Mouse (Mus musculus) intestine, embryonic 14.5 days (tissue): Measurements from ENCODE around the gene Lhx6. TPM values are rescaled to one million over a fixed set of nuclear protein-coding genes. Genes with fewer than 3 reads are reported as not detected.

ENCODE experiments used
- ATAC-seq: fragments of 200-750 bp; cut with Nextera tagmentation; replicated peaks from 2 replicates; pipeline ENCODE4 v1.8.0; 2017; ENCODE audit warnings: low read depth, moderate number of reproducible peaks, moderate TSS enrichment, moderate library complexity; ENCODE audit not compliant: low FRiP score, low TSS enrichment
- DNase-seq: peaks from one replicate; pipeline ENCODE4 v3.0.0-alpha.2; 2018; ENCODE audit warnings: low spot score
- H3K27ac ChIP-seq: fragments of 300-500 bp; sonication (generic); 2 replicates; pipeline ENCODE4 v1.5.1; 2014; ENCODE audit warnings: low read depth, mild to moderate bottlenecking, control low read depth
- H3K27me3 ChIP-seq: fragments of 300-500 bp; sonication (generic); replicated peaks from 2 replicates; pipeline ENCODE4 v1.6.1; 2014; ENCODE audit warnings: low read length, control low read depth; ENCODE audit not compliant: control insufficient read depth, insufficient read depth
- H3K36me3 ChIP-seq: fragments of 300-500 bp; sonication (generic); 2 replicates; pipeline ENCODE4 v1.6.1; 2014; ENCODE audit warnings: low read length, control low read depth; ENCODE audit not compliant: control insufficient read depth, insufficient read depth
- H3K4me1 ChIP-seq: fragments of 300-500 bp; sonication (generic); replicated peaks from 2 replicates; pipeline ENCODE4 v1.6.1; 2014; ENCODE audit warnings: low read length, control low read depth, mixed read lengths; ENCODE audit not compliant: control insufficient read depth, insufficient read depth
- H3K4me2 ChIP-seq: fragments of 300-500 bp; sonication (generic); 2 replicates; pipeline ENCODE4 v1.6.1; 2014; ENCODE audit warnings: low read length
- H3K4me3 ChIP-seq: fragments of 300-500 bp; sonication (generic); 2 replicates; pipeline ENCODE4 v1.5.1; 2014; ENCODE audit warnings: low read depth, low read length, control low read depth, mixed read lengths
- H3K9ac ChIP-seq: fragments of 300-500 bp; sonication (generic); 2 replicates; pipeline ENCODE4 v1.6.1; 2014; ENCODE audit warnings: mild to moderate bottlenecking, low read length
- H3K9me3 ChIP-seq: fragments of 300-500 bp; sonication (generic); 2 replicates; pipeline ENCODE4 v1.6.1; 2016; ENCODE audit warnings: low read length, control low read depth; ENCODE audit not compliant: control insufficient read depth
- WGBS: fragments of 180-500 bp; shearing (Covaris S2); extraction: QIAGEN DNeasy Blood & Tissue Kit; methylation state at CpG from one replicate; pipeline ENCODE4 v1.1.7; 2014; 5-methylcytosine and 5-hydroxymethylcytosine counted together
- polyA plus RNA-seq: library from polyadenylated mRNA; unstranded; fragments of >200 nt; fragmentation: Nextera tagmentation; extraction: Ambion mirVana; gene quantifications from 2 replicates; pipeline ENCODE4 v1.2.1, GENCODE M21; 2014

Lhx6 gene
- polyA plus RNA-seq, 1 experiment from 2014 or later: 2.0 TPM

- ATAC-seq: no peak
These were observed 43.8 kb downstream of the Lhx6 start for GRCm38 (mm10) chr2:36061409-36061808.

GRCm38 (mm10) chr2:36056248-36056647, 49.0 kb downstream of the Lhx6 start:
- no peak overlapping the region for H3K9ac ChIP-seq
- H3K36me3 ChIP-seq: no peaks in the 10 kb centered on the region
- no peak overlapping the region for H3K4me3 ChIP-seq
- WGBS: 39% methylated on average over 3 of the region's 3 CpGs
- H3K4me1 ChIP-seq: no peaks in the 10 kb centered on the region
- H3K4me2 ChIP-seq: no peak overlapping the region
- no peaks in the 10 kb centered on the region for H3K27me3 ChIP-seq
- DNase-seq (no peak), ATAC-seq (no peak)
- no peak overlapping the region for H3K27ac ChIP-seq
- no peaks in the 10 kb centered on the region for H3K9me3 ChIP-seq

More at GRCm38 (mm10) chr2:36061409-36061808, 43.8 kb downstream of the Lhx6 start:
- no peak overlapping the region for H3K4me2 ChIP-seq
- H3K27me3 ChIP-seq: no peaks in the 10 kb centered on the region
- 46% methylated on average over 5 of the region's 5 CpGs for WGBS
- no peak overlapping the region for H3K27ac ChIP-seq
- no peaks in the 10 kb centered on the region for H3K36me3 ChIP-seq
- no peak for DNase-seq
- H3K9me3 ChIP-seq: no peaks in the 10 kb centered on the region
- H3K4me1 ChIP-seq: no peaks in the 10 kb centered on the region
- H3K9ac ChIP-seq: no peak overlapping the region
- no peak overlapping the region for H3K4me3 ChIP-seq

DNA sequence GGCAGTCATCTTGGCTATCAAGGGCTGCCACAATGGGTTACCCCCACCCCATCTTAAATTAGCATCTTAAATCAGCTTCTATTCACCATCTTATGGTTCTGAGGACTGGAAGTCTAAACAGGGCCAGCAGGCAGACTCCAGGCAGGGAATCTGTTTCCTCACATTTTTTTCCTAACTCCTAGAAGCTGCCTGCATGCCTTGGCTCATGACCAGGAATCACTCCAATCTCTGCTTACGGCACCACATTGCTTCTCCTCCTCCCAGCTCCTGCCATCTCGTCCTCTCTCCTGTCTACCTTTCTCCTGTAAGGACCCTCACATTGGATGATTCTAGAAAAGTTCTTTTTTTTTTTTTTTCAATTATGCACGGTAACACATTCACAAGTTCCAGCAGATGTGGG, 52.0 kb downstream of the Lhx6 start:
- H3K4me3 ChIP-seq: no peak overlapping the region
- H3K4me2 ChIP-seq: no peak overlapping the region
- H3K27ac ChIP-seq: no peak overlapping the region
- no peak for DNase-seq
- ATAC-seq: no peak
- H3K36me3 ChIP-seq: no peaks in the 10 kb centered on the region
- no peak overlapping the region for H3K9ac ChIP-seq
- no peaks in the 10 kb centered on the region for H3K27me3 ChIP-seq
- no peaks in the 10 kb centered on the region for H3K9me3 ChIP-seq
- peaks cover 2% of the 10 kb centered on the region for H3K4me1 ChIP-seq
- WGBS: 47% methylated on average over 3 of the region's 3 CpGs

DNA sequence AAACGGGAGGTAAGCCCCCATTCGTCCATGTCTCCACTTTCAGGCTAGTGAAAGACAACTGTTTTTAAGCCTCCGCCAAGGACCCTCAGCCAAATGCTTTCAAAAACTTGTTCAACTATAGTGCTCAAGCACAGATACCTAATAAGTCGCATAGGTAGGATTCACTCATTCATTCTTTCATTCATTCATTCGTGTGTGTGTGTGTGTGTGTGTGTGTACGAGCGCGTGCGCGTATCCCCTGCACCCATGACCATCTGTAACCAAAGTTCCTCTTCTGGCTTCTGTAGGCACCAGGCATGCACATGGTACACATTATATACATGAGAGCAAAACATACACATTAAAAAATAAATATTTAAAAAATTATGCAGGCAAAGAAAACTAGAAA, 55.6 kb downstream of the Lhx6 start:
- Histone ChIP-seq H3K9me3 (no peaks in the 10 kb centered on the region), H3K4me1 (peaks cover 9% of the 10 kb centered on the region), H3K36me3 (peaks cover 7% of the 10 kb centered on the region; the same call in 1 of the 2 replicates), H3K27ac (no peak overlapping the region), H3K9ac (no peak overlapping the region), H3K4me2 (peak overlapping the region; percentile 84), H3K27me3 (no peaks in the 10 kb centered on the region), H3K4me3 (peak overlapping the region; percentile 97)
- peak; percentile 34 for ATAC-seq
- WGBS: 41% methylated on average over 10 of the region's 10 CpGs
- no peak for DNase-seq

DNA sequence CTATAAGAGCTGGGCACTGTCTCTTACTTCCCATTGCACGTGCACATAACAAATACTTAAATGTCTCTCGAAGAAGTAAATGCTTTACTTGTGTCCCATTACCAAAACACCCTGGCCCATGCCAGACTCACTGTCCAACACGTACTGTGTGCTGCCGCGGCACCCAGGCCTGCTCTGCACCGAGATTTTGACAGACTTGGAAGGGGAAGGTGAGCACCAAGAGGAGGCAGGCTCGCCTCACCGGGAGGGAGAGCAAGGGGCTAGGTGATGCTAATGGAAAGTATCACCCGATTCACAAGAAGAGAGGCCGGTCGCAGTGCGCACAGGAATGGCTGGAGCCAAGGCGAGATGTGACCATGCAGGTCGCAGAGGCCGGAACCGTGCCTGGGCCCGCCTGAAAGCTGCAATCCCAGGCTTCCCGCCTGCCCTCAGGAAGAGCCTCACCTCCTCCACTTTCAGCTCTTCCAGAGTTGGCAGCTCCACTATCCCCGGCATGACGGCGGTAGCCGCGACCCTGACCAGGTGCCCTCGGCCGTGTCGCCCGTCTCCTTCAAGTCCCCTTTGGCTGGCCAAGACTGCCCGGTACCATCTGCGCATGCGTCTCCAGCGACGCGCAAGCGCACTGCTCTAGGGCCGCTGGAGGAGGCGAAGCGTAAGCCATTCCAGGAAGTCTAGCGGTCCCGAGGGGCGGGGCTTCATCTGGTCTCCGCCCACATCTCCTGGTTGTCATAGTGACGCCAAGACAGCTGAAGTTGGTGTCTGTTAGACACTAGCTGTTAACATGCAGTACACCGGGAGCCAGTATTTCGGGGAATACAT, 56.3 kb downstream of the Lhx6 start, which contains the start of the genes Ndufa8 and Morn5:
Ndufa8 (minus strand) TSS at position 659 of the 819 bp plus-strand sequence.
Morn5 (plus strand) TSS at position 711 of the 819 bp plus-strand sequence.
- H3K9me3 ChIP-seq: no peaks in the 10 kb centered on the region
- peak within 1 kb of the TSS; percentile 84 for H3K4me2 ChIP-seq
- H3K27ac ChIP-seq: no peak within 1 kb of the TSS
- H3K27me3 ChIP-seq: no peaks in the 10 kb centered on the region
- H3K4me1 ChIP-seq: peaks cover 9% of the 10 kb centered on the region
- DNase-seq (peak; percentile 99), ATAC-seq (peak; percentile 98)
- peaks cover 13% of the 10 kb centered on the region for H3K36me3 ChIP-seq
- H3K9ac ChIP-seq: peak within 1 kb of the TSS; percentile 77
- peak within 1 kb of the TSS; percentile 97 for H3K4me3 ChIP-seq
- under 1% methylated on average over 44 of the region's 44 CpGs for WGBS

- H3K9me3 ChIP-seq: no peaks in the 10 kb centered on the region
- peak overlapping the region; percentile 77 for H3K9ac ChIP-seq
- peaks cover 9% of the 10 kb centered on the region for H3K4me1 ChIP-seq
- no peak for ATAC-seq
- H3K4me2 ChIP-seq: peak overlapping the region; percentile 84
- 68% methylated on average over 8 of the region's 8 CpGs for WGBS
- peak; percentile 56 for DNase-seq
- H3K4me3 ChIP-seq: peak overlapping the region; percentile 97
- H3K36me3 ChIP-seq: peaks cover 21% of the 10 kb centered on the region
- H3K27ac ChIP-seq: no peak overlapping the region
- no peaks in the 10 kb centered on the region for H3K27me3 ChIP-seq
These were observed 57.0 kb downstream of the Lhx6 start for GRCm38 (mm10) chr2:36048164-36048563.

DNA sequence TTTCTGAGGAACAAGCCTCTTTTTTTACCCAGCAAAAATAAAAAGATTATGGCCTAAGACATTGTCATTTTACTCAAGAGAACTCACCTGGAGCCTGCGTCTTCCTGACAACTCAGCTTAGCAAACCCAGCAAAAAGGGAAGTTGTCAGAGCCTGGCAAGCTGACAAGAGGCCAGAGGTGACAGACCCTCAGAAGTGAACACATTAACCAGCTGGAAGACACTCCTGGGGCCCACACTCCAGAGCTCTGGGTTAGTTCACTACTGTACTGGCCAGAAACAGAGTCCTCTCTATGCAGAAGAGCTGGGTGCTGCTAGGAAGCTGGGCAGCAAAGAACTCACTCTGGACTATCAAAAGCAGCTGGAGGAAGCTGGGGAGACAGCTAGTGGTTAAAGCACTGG, 64.3 kb downstream of the Lhx6 start:
- Histone ChIP-seq H3K4me1 (no peaks in the 10 kb centered on the region), H3K9me3 (no peaks in the 10 kb centered on the region), H3K4me3 (no peak overlapping the region), H3K9ac (no peak overlapping the region), H3K36me3 (peaks cover 58% of the 10 kb centered on the region), H3K27ac (no peak overlapping the region), H3K27me3 (no peaks in the 10 kb centered on the region), H3K4me2 (no peak overlapping the region)
- DNase-seq (no peak), ATAC-seq (no peak)
- WGBS: 68% methylated on average over 1 of the region's 1 CpGs

GRCm38 (mm10) chr2:36039297-36039985, 65.8 kb downstream of the Lhx6 start:
- Histone ChIP-seq H3K27me3 (no peaks in the 10 kb centered on the region), H3K4me2 (no peak overlapping the region), H3K4me1 (no peaks in the 10 kb centered on the region), H3K4me3 (no peak overlapping the region), H3K9me3 (no peaks in the 10 kb centered on the region), H3K36me3 (peaks cover 61% of the 10 kb centered on the region), H3K9ac (no peak overlapping the region), H3K27ac (no peak overlapping the region)
- 76% methylated on average over 7 of the region's 7 CpGs for WGBS
- DNase-seq: no peak
- no peak for ATAC-seq
